Mouse (Mus musculus) liver, postnatal 0 days (tissue): ENCODE data around the gene Gm45837.

Experiments used
- CTCF ChIP-seq: sonication (generic); IDR thresholded peaks from 2 replicates; pipeline ENCODE4 v1.5.1; 2016; ENCODE audit warnings: antibody characterized with exemption, low read depth
- EP300 ChIP-seq: IDR thresholded peaks from 2 replicates; pipeline ENCODE4 v1.6.1; 2016; ENCODE audit warnings: antibody characterized with exemption, low read depth, mild to moderate bottlenecking

- TF ChIP-seq CTCF = no peak
- no peak for TF ChIP-seq EP300
Measured at GRCm38 (mm10) chr7:101479841-101480240, 69.2 kb downstream of the Gm45837 start.
